Mouse (Mus musculus): ENCODE measurements around the gene Krt83.
"Not testable (repeated sequence)": the region's sequence is repeated elsewhere in the genome, so short reads cannot be mapped to it uniquely, and the experiment has no call there.

Gene Krt83

GRCm38 (mm10) chr15:101491431-101491830, at the start of gene Krt83:
Gene Krt83, minus strand, starts transcription at chr15:101491512.
- no peak for DNase-seq (ENCODE audit: extremely low read depth, insufficient read length, low spot score)

- DNase-seq (ENCODE audit: extremely low read depth, insufficient read length, low spot score) = no peak
These were observed 47.2 kb upstream of the Krt83 start for GRCm38 (mm10) chr15:101538580-101538900.

GRCm38 (mm10) chr15:101537864-101538579, 46.7 kb upstream of the Krt83 start:
- DNase-seq (ENCODE audit: extremely low read depth, insufficient read length, low spot score) = no peak

- DNase-seq (ENCODE audit: extremely low read depth, insufficient read length, low spot score) = no peak
These were observed 44.9 kb upstream of the Krt83 start for GRCm38 (mm10) chr15:101536054-101536850.

- DNase-seq (ENCODE audit: extremely low read depth, insufficient read length, low spot score) = no peak
These were observed 41.4 kb upstream of the Krt83 start, which contains the start of gene Krt84 for GRCm38 (mm10) chr15:101532720-101533119. Gene Krt84, minus strand, starts transcription at chr15:101532820.

- DNase-seq (ENCODE audit: extremely low read depth, insufficient read length, low spot score) = no peak
These were observed 31.4 kb upstream of the Krt83 start for GRCm38 (mm10) chr15:101522556-101523232.

GRCm38 (mm10) chr15:101519792-101520191, 28.5 kb upstream of the Krt83 start:
- DNase-seq (ENCODE audit: extremely low read depth, insufficient read length, low spot score) = no peak

GRCm38 (mm10) chr15:101517161-101517560, 25.8 kb upstream of the Krt83 start, which contains the start of gene Gm49425:
Gene Gm49425, minus strand, starts transcription at chr15:101517261.
- DNase-seq (ENCODE audit: extremely low read depth, insufficient read length, low spot score) = not testable (repeated sequence)

GRCm38 (mm10) chr15:101508247-101508646, 16.9 kb upstream of the Krt83 start:
- no peak for DNase-seq (ENCODE audit: extremely low read depth, insufficient read length, low spot score)

- no peak for DNase-seq (ENCODE audit: extremely low read depth, insufficient read length, low spot score)
These were observed 15.8 kb upstream of the Krt83 start for GRCm38 (mm10) chr15:101506896-101507758.

- DNase-seq (ENCODE audit: extremely low read depth, insufficient read length, low spot score) = peak; percentile 62
These were observed 5.9 kb upstream of the Krt83 start for GRCm38 (mm10) chr15:101497181-101497580.

- DNase-seq (ENCODE audit: extremely low read depth, insufficient read length, low spot score) = no peak
These were observed 4.0 kb upstream of the Krt83 start for GRCm38 (mm10) chr15:101495266-101495665.

GRCm38 (mm10) chr15:101494203-101494602, 2.9 kb upstream of the Krt83 start:
- peak; percentile 23 for DNase-seq (ENCODE audit: extremely low read depth, insufficient read length, low spot score)

GRCm38 (mm10) chr15:101493713-101494112, 2.4 kb upstream of the Krt83 start:
- DNase-seq (ENCODE audit: extremely low read depth, insufficient read length, low spot score) = no peak

GRCm38 (mm10) chr15:101492718-101493117, 1.4 kb upstream of the Krt83 start:
- DNase-seq (ENCODE audit: extremely low read depth, insufficient read length, low spot score) = no peak

- no peak for DNase-seq (ENCODE audit: extremely low read depth, insufficient read length, low spot score)
These were observed 5.2 kb downstream of the Krt83 start for GRCm38 (mm10) chr15:101485911-101486635.

GRCm38 (mm10) chr15:101484939-101485338, 6.4 kb downstream of the Krt83 start:
- DNase-seq (ENCODE audit: extremely low read depth, insufficient read length, low spot score) = no peak

- no peak for DNase-seq (ENCODE audit: extremely low read depth, insufficient read length, low spot score)
These were observed 7.7 kb downstream of the Krt83 start for GRCm38 (mm10) chr15:101483646-101484045.

- no peak for DNase-seq (ENCODE audit: extremely low read depth, insufficient read length, low spot score)
These were observed 9.3 kb downstream of the Krt83 start for GRCm38 (mm10) chr15:101482056-101482455.

- no peak for DNase-seq (ENCODE audit: extremely low read depth, insufficient read length, low spot score)
These were observed 11.6 kb downstream of the Krt83 start for GRCm38 (mm10) chr15:101479666-101480060.
